Mouse (Mus musculus) bone marrow, adult 2 months (tissue): ENCODE results near the gene Trap1. TPM values are rescaled to one million over a fixed set of nuclear protein-coding genes. Genes with fewer than 3 reads are reported as not detected.
A peak's percentile ranks its signal among the peaks of the same experiment; 100 is the strongest.
"Not testable (repeated sequence)": the region's sequence is repeated elsewhere in the genome, so short reads cannot be mapped to it uniquely, and the experiment has no call there.

ENCODE experiments used
- H3K27ac ChIP-seq: fragments of 200-500 bp; 2 replicates; pipeline ENCODE4 v1.5.1; 2012; ENCODE audit warnings: low read depth, mild to moderate bottlenecking, control low read depth, inconsistent platforms, low read length; ENCODE audit not compliant: control insufficient read depth, poor library complexity, insufficient read depth
- H3K4me1 ChIP-seq: fragments of 200-500 bp; 2 replicates; pipeline ENCODE4 v1.6.1; 2011; ENCODE audit warnings: low read length; ENCODE audit not compliant: control insufficient read depth, insufficient read depth
- H3K4me3 ChIP-seq: fragments of 200-500 bp; replicated peaks from 2 replicates; pipeline ENCODE3; 2011; ENCODE audit warnings: mild to moderate bottlenecking, low read depth, low read length, control low read depth; ENCODE audit not compliant: control insufficient read depth
- CTCF ChIP-seq: fragments of 200-500 bp; IDR thresholded peaks from 2 replicates; pipeline ENCODE4 v1.5.1; 2011; ENCODE audit warnings: low read length, control low read depth; ENCODE audit not compliant: control insufficient read depth, insufficient read depth
- POLR2A ChIP-seq: fragments of 200-500 bp; IDR thresholded peaks from 2 replicates; pipeline ENCODE4 v1.6.1; 2011; ENCODE audit warnings: low read depth, mild to moderate bottlenecking, control low read depth, low read length, borderline replicate concordance; ENCODE audit not compliant: control insufficient read depth
- WGBS: fragments of 180-500 bp; shearing (Covaris S2); methylation state at CpG from one replicate; pipeline ENCODE4 v1.1.7; 2018; 5-methylcytosine and 5-hydroxymethylcytosine counted together
- polyA plus RNA-seq: library from polyadenylated mRNA; stranded (reverse); fragments of >200 nt; gene quantifications from 2 replicates; pipeline ENCODE4 v1.2.4, GENCODE M21; 2011; ENCODE audit warnings: low replicate concordance; ENCODE audit not compliant: missing spikeins, insufficient read depth, insufficient read length

Gene Trap1
- polyA plus RNA-seq, 1 experiment, result 47.1 TPM

DNA sequence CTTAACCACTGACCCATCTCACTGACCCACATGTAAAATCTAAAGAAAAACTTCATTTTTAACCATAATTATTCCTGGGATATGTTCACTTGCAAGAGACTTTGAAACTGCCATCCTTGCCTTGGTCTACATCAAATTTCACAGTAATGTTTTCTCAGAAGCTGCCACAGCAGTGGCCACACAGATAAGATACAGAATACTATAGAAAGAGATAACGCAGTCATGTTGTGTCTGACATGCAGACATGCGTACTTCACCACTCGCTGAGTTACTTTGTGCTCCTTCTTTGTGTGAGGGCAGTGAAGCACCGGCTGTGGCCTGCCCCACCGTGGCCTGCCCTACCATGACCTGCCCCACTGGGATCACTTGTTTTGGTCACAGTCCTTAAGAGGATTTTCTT is 43.7 kb downstream of the Trap1 start:
- WGBS, result 63% methylated on average over 5 of the region's 5 CpGs
- H3K4me1 ChIP-seq, result peaks cover 1% of the 10 kb centered on the region; the same call in 1 of the 2 replicates
- H3K27ac ChIP-seq, result no peak overlapping the region
- H3K4me3 ChIP-seq, result no peak overlapping the region
- TF ChIP-seq POLR2A (no peak), CTCF (no peak)

DNA sequence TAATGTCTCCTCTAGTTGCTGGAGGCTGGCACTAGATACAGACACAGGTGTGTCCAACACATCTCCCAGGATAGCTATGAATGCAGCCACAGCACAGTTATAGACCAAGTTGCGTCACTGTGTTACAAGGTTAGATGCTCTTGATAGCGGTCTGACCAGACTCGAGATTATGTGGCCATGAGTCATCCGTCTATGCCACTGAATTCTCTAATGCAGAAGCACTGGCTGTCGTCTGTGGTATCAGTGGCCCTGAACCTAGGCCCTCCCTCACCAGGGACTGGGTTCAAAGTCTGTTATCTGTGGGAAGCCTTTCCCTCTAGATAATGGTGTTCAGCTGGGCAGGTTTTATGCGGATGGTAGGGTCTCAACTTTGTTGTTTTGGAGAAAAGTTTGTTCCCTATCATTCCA is 45.3 kb downstream of the Trap1 start:
- 46% methylated on average over 6 of the region's 6 CpGs for WGBS
- Histone ChIP-seq H3K4me1 (peaks cover 1% of the 10 kb centered on the region; the same call in 1 of the 2 replicates), H3K27ac (no peak overlapping the region), H3K4me3 (no peak overlapping the region)
- TF ChIP-seq POLR2A, result no peak
- no peak for TF ChIP-seq CTCF

DNA sequence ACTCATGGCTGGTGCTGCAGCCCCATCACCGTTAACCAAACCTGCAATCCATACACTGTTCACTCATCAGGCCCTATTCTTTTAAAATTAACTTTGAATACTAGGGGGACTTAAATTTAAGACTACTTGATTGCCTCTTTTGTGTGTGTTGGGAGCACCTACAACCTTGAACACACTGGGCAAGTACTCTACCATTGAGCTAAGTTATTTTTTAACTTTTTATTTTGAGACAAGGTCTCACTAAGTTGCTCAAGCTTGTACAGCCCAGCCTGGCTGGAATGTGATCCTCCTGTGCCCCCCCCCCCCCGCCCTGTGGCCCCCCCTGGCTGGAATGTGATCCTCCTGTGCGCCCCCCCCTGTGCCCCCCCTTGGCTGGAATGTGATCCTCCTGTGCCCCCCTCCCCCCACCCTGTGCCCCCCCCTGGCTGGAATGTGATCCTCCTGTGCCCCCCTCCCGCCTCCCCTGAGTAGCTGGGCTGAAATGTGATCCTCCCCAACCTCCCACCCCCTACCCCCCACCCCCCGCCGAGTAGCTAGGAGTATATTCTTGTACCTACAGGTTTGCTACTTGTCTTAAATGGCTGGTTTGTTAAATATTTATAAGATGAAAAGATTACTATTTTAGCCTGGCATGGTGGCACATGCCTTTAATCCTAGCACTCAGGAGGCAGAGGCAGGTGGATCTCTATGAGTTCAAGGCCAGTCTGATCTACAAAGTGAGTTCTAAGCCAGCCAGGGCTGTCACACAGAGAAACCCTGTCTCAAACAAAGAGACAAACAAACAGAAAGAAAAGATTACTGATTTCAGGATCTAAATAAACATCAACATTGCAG is 46.0 kb downstream of the Trap1 start:
- Histone ChIP-seq H3K27ac (no peak overlapping the region), H3K4me1 (peaks cover 1% of the 10 kb centered on the region; the same call in 1 of the 2 replicates), H3K4me3 (no peak overlapping the region)
- WGBS, result 77% methylated on average over 6 of the region's 6 CpGs
- TF ChIP-seq POLR2A (no peak), CTCF (no peak)

DNA sequence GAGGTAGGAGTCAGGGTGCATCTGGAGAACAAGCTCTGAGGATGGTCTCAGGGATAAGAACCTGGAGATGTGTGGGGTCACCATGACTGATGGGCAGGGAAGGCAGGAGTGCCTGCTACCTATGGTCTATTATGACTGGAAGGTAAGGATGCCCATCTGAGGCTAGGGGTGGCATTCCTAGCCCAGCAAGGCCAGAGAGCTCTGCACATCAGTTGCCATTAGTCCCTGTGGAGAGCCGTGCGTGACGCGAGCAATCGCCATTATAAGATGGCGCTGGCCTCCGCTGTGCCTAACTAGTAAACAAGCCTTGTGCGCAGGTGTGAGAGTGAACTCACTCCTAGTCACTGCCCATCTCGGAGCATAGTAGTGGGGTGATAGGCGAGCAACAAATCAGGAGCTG is 47.1 kb downstream of the Trap1 start:
- WGBS, result 92% methylated on average over 10 of the region's 10 CpGs
- TF ChIP-seq POLR2A, result no peak
- no peak for TF ChIP-seq CTCF
- no peak overlapping the region for H3K4me3 ChIP-seq
- no peak overlapping the region for H3K27ac ChIP-seq
- H3K4me1 ChIP-seq, result peaks cover 1% of the 10 kb centered on the region; the same call in 1 of the 2 replicates

GRCm38 (mm10) chr16:4029371-4029841 is 48.2 kb downstream of the Trap1 start:
- peak overlapping the region; percentile 64 for H3K27ac ChIP-seq
- no peak overlapping the region for H3K4me3 ChIP-seq
- TF ChIP-seq POLR2A (no peak), CTCF (no peak)
- WGBS, result 73% methylated on average over 5 of the region's 5 CpGs
- H3K4me1 ChIP-seq, result peaks cover 1% of the 10 kb centered on the region; the same call in 1 of the 2 replicates

- no peak overlapping the region for H3K27ac ChIP-seq
- no peak overlapping the region for H3K4me3 ChIP-seq
- H3K4me1 ChIP-seq, result peaks cover 1% of the 10 kb centered on the region; the same call in 1 of the 2 replicates
- TF ChIP-seq CTCF (no peak), POLR2A (no peak)
- 74% methylated on average over 3 of the region's 3 CpGs for WGBS
These were observed 50.4 kb downstream of the Trap1 start for GRCm38 (mm10) chr16:4027211-4027610.

DNA sequence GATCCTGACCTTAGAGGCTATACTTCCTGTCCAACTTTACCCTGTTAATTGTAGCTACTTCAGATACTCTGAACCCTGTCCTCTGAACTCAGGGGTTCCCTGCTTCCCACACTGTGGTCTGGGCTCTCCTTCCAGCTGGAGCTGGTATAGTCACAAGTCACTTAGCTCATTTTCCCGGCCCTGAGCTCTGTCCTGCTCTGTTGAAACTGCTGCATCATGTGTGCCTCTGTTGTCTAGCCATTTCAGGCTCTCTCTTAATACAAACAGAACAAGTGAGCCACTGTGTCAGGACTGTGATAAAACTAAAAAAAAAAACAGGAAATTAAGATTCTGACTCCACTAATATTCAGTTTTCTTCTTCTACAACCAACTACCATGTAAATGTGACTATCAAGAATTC is 51.0 kb downstream of the Trap1 start:
- no peak for TF ChIP-seq CTCF
- no peak for TF ChIP-seq POLR2A
- 50% methylated on average over 1 of the region's 1 CpGs for WGBS
- Histone ChIP-seq H3K4me3 (no peak overlapping the region), H3K4me1 (peaks cover 1% of the 10 kb centered on the region; the same call in 1 of the 2 replicates), H3K27ac (no peak overlapping the region)

DNA sequence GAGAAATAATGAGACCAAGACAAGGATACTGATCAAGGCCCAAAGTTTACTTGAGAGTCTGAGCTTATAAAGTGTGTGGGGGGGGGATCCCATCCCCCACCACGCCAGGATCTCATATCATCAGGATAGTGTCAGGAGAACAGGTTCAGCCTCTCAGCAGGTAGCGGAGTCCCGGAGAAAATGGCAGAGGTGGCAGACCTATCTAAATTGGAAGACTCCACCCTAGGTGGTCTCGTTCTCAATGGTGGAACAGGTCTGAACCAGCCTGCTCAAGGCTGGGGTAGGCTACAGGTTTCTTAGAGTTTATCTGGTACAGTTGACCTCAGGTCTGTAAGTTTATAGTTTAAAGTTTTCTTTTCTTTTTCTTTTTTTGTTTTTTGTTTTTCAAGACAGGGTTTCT is 54.9 kb downstream of the Trap1 start:
- WGBS, result 81% methylated on average over 4 of the region's 4 CpGs
- TF ChIP-seq CTCF (no peak), POLR2A (no peak)
- H3K4me1 ChIP-seq, result no peaks in the 10 kb centered on the region
- H3K4me3 ChIP-seq, result no peak overlapping the region
- no peak overlapping the region for H3K27ac ChIP-seq

DNA sequence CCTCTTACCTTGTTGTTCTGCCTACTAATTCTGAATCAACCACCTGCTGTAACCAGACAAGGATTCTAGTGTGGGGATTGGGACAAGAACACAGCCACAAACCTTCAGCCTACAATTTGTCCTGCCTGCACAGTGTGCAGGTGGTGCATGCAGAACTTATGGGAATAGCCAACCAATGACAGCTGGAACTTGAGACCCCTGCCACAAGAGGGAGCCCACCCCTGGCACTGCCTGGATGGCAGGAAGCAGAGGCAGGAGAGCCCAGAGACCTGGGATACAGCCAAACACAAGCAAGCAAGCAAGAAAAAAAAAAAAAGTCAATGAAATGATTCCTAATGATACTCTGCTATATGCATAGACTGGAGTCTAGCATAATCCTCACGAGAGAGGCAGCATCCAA is 56.4 kb downstream of the Trap1 start:
- TF ChIP-seq POLR2A (no peak), CTCF (no peak)
- no peaks in the 10 kb centered on the region; the same call in 1 of the 2 replicates for H3K4me1 ChIP-seq
- no peak overlapping the region for H3K27ac ChIP-seq
- 89% methylated on average over 1 of the region's 1 CpGs for WGBS
- H3K4me3 ChIP-seq, result no peak overlapping the region

- H3K27ac ChIP-seq, H3K4me3 ChIP-seq, H3K4me1 ChIP-seq: not testable (repeated sequence)
- WGBS, result 88% methylated on average over 6 of the region's 6 CpGs
These were observed 60.2 kb downstream of the Trap1 start for GRCm38 (mm10) chr16:4017466-4017865.

- not testable (repeated sequence) for H3K4me1 ChIP-seq, H3K4me3 ChIP-seq, H3K27ac ChIP-seq
- WGBS, result 85% methylated on average over 17 of the region's 17 CpGs
These were observed 60.8 kb downstream of the Trap1 start for GRCm38 (mm10) chr16:4016786-4017185.
